ENCODE assay signal across 8 mouse cellular contexts in the genomic region with DNA sequence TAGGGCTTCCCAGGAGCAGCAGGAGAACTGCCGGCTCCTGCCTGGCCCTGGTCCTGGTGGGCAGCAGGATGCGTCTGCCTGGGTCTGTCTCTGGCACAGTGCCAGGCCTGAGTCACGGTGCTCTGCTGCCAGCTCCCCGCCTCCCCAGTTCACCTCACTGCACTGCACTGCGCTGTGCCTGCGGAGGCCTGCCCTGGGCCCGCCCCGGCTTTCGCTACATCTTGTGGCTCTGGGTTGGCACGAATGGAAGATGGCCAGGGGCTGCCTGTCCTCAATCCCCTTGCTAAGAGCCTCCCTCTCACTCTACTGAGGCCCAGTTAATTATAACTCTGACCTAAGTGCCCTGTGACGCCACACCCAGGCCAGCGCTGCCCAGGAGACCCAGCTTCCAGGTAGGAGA. TPM values are rescaled to one million over a fixed set of nuclear protein-coding genes. Genes with fewer than 3 reads are reported as not detected.
A peak's percentile ranks its signal among the peaks of the same experiment; 100 is the strongest.
DNase-seq lines count a peak whose midpoint lies in the region; ATAC-seq lines count a peak whose summit lies in the region.

TSS of gene Vwa7 (plus strand) at position 204 of the 400 bp plus-strand sequence.

- DNase-seq in CD4-positive, CD25-positive, alpha-beta regulatory T cell, adult 2 months (ENCODE audit: low read depth, low spot score), result peak; percentile 28
- DNase-seq in adrenal gland, adult 18-20 months (ENCODE audit: low spot score in 2 of 2), result peak; percentile 40 to 48
- peak; percentile 61 for DNase-seq in heart, postnatal 10 days
- peak; percentile 56 to 74 for DNase-seq in kidney, postnatal 4 days
- DNase-seq in left cerebral cortex, postnatal 14 days (ENCODE audit: low spot score in 2 of 2), result no peak

- intact Hi-C loops in heart, postnatal 10 days (cut with DNase I), result no loop called here
- intact Hi-C loops in left cerebral cortex, postnatal 14 days (cut with DNase I), result no loop called here

- ATAC-seq in CD4-positive, CD25-positive, alpha-beta regulatory T cell, adult 4 months, result no peak
- peak; percentile 52 for ATAC-seq in erythroid progenitor cell, adult 5-6 weeks (replicated peaks; ENCODE audit: low FRiP score, poor library complexity, severe bottlenecking)
- ATAC-seq in megakaryocyte, adult 5-6 weeks (ENCODE audit: poor library complexity, severe bottlenecking), result no peak

RNA-seq across cellular contexts. Expression of gene Vwa7, which starts in this region (rescaled TPM):
- under 1 TPM; 0.12 to 0.14 TPM for polyA plus RNA-seq in CD4-positive, CD25-positive, alpha-beta regulatory T cell, adult 4 months (2017; shearing (Covaris generic))
- total RNA-seq in adrenal gland, adult 18-20 months (2021), result under 1 TPM; 0.50 to 0.61 TPM
- total RNA-seq in erythroid progenitor cell, adult 5-6 weeks (2015; ENCODE audit: low replicate concordance), result not detected in 2 replicates
- total RNA-seq in erythroid progenitor cell, adult 5-6 weeks (2017; ENCODE audit: low replicate concordance), result 0.39 and 0.53 TPM in 2 replicates
- total RNA-seq in heart, postnatal 10 days (2021), result 1 to 10 TPM; 3.3 to 3.8 TPM
- under 1 TPM; 0.17 to 0.24 TPM for total RNA-seq in left cerebral cortex, postnatal 14 days (2021)
- 0.07 TPM in 1 of 2 replicates, not detected in the other for total RNA-seq in megakaryocyte, adult 5-6 weeks (2015)
- 0.11 TPM in 1 of 2 replicates, not detected in the other for total RNA-seq in megakaryocyte, adult 5-6 weeks (2017)

Comparison
In these comparisons a context has a peak if more than half of its experiments do, and no peak if none do; other contexts are left out.
1. Peak in DNase-seq in adrenal gland, adult 18-20 months; RNA of the gene not detected or under 1 TPM.
2. Peak in ATAC-seq in erythroid progenitor cell, adult 5-6 weeks; RNA of the gene not detected or under 1 TPM.
3. DNase-seq: peak in CD4-positive, CD25-positive, alpha-beta regulatory T cell, adult 2 months (single experiment), heart, postnatal 10 days (2 of 2) and kidney, postnatal 4 days (2 of 2); none in left cerebral cortex, postnatal 14 days (0 of 2).